Mouse (Mus musculus) ES-Bruce4 (cell line): ENCODE results near the gene Gosr2.

Experiments used
- CTCF ChIP-seq: IDR thresholded peaks from one replicate; pipeline ENCODE4 v1.8.1; 2011; ENCODE audit warnings: low read depth, low read length
- EP300 ChIP-seq: IDR thresholded peaks from 2 replicates; pipeline ENCODE4 v1.6.1; 2011; ENCODE audit warnings: low read depth, low read length; ENCODE audit not compliant: insufficient read depth
- POLR2A ChIP-seq: IDR thresholded peaks from one replicate; pipeline ENCODE4 v1.8.1; 2011; ENCODE audit warnings: low read length; ENCODE audit not compliant: insufficient read depth

GRCm38 (mm10) chr11:103734411-103735045, 36.8 kb upstream of the Gosr2 start:
- no peak for TF ChIP-seq CTCF
- no peak for TF ChIP-seq EP300
- no peak for TF ChIP-seq POLR2A
